Mouse (Mus musculus) small intestine, adult 2 months (tissue): ENCODE data around the gene Arhgef1. TPM values are rescaled to one million over a fixed set of nuclear protein-coding genes. Genes with fewer than 3 reads are reported as not detected.

Experiments used
- H3K27ac ChIP-seq: fragments of 200-500 bp; 2 replicates; pipeline ENCODE4 v1.5.1; 2012; ENCODE audit warnings: low read depth, low read length, control low read depth, inconsistent platforms; ENCODE audit not compliant: insufficient read depth
- H3K27me3 ChIP-seq: fragments of 200-500 bp; 2 replicates; pipeline ENCODE4 v1.6.1; 2012; ENCODE audit warnings: mild to moderate bottlenecking, moderate library complexity, low read length, inconsistent platforms; ENCODE audit not compliant: control insufficient read depth, insufficient read depth
- H3K36me3 ChIP-seq: fragments of 200-500 bp; 2 replicates; pipeline ENCODE4 v1.6.1; 2012; ENCODE audit warnings: mild to moderate bottlenecking, low read length, control low read depth, inconsistent platforms; ENCODE audit not compliant: control insufficient read depth, insufficient read depth
- H3K4me1 ChIP-seq: fragments of 200-500 bp; 2 replicates; pipeline ENCODE4 v1.6.1; 2012; ENCODE audit warnings: low read length, inconsistent platforms, mixed read lengths; ENCODE audit not compliant: control insufficient read depth, insufficient read depth, insufficient read length
- H3K4me3 ChIP-seq: fragments of 200-500 bp; 2 replicates; pipeline ENCODE4 v1.5.1; 2012; ENCODE audit warnings: low read depth, mild to moderate bottlenecking, control low read depth, inconsistent platforms, low read length, moderate library complexity
- CTCF ChIP-seq: fragments of 200-500 bp; IDR thresholded peaks from 2 replicates; pipeline ENCODE4 v1.5.1; 2012; ENCODE audit warnings: low read depth, mild to moderate bottlenecking, control low read depth, inconsistent platforms, low read length, moderate library complexity, mixed read lengths; ENCODE audit not compliant: insufficient replicate concordance, insufficient read length; ENCODE audit errors: extremely low read depth
- POLR2A ChIP-seq: fragments of 200-500 bp; IDR thresholded peaks from 2 replicates; pipeline ENCODE4 v1.6.1; 2012; ENCODE audit warnings: low read depth, mild to moderate bottlenecking, control low read depth, inconsistent platforms, low read length, moderate library complexity
- WGBS: fragments of 180-500 bp; shearing (Covaris S2); methylation state at CpG from one replicate; pipeline ENCODE4 v1.1.7; 2018; 5-methylcytosine and 5-hydroxymethylcytosine counted together
- polyA plus RNA-seq: library from polyadenylated mRNA; depleted of rRNA; stranded (reverse); fragments of >200 nt; gene quantifications from 2 replicates; pipeline ENCODE4 v1.2.3, GENCODE M21; 2012

Gene Arhgef1
- polyA plus RNA-seq, 1 experiment: 209 TPM

- WGBS: under 1% methylated on average over 57 of the region's 57 CpGs
- Histone ChIP-seq H3K27me3 (no peaks in the 10 kb centered on the region), H3K27ac (peak within 1 kb of the TSS; percentile 93), H3K4me3 (peak within 1 kb of the TSS; percentile 83), H3K36me3 (peaks cover 33% of the 10 kb centered on the region), H3K4me1 (peaks cover 2% of the 10 kb centered on the region; the same call in 1 of the 2 replicates)
- TF ChIP-seq CTCF: peak; percentile 72
- TF ChIP-seq POLR2A: peak; percentile 91
Observed at GRCm38 (mm10) chr7:24883896-24884692, 18.6 kb upstream of the Arhgef1 start, which contains the start of gene Rps19. Gene Rps19, plus strand, starts transcription at chr7:24884371.

GRCm38 (mm10) chr7:24884693-24885291 lies 17.9 kb upstream of the Arhgef1 start:
- Histone ChIP-seq H3K4me3 (peak overlapping the region; percentile 83), H3K27me3 (no peaks in the 10 kb centered on the region), H3K4me1 (peaks cover 2% of the 10 kb centered on the region; the same call in 1 of the 2 replicates), H3K27ac (peak overlapping the region; percentile 42), H3K36me3 (peaks cover 39% of the 10 kb centered on the region)
- TF ChIP-seq CTCF (no peak), POLR2A (no peak)
- under 1% methylated on average over 45 of the region's 47 CpGs for WGBS

- H3K4me3 ChIP-seq: peak overlapping the region; percentile 83
- H3K4me1 ChIP-seq: peaks cover 2% of the 10 kb centered on the region; the same call in 1 of the 2 replicates
- no peak overlapping the region for H3K27ac ChIP-seq
- 6% methylated on average over 12 of the region's 12 CpGs for WGBS
- no peaks in the 10 kb centered on the region for H3K27me3 ChIP-seq
- H3K36me3 ChIP-seq: peaks cover 43% of the 10 kb centered on the region
- no peak for TF ChIP-seq POLR2A
- no peak for TF ChIP-seq CTCF
Observed at GRCm38 (mm10) chr7:24885468-24886307, 17.0 kb upstream of the Arhgef1 start.

- peaks cover 2% of the 10 kb centered on the region; the same call in 1 of the 2 replicates for H3K4me1 ChIP-seq
- WGBS: 19% methylated on average over 4 of the region's 4 CpGs
- peaks cover 43% of the 10 kb centered on the region for H3K36me3 ChIP-seq
- no peak overlapping the region for H3K27ac ChIP-seq
- peak overlapping the region; percentile 45 for H3K4me3 ChIP-seq
- H3K27me3 ChIP-seq: no peaks in the 10 kb centered on the region
- TF ChIP-seq CTCF (no peak), POLR2A (no peak)
Observed at GRCm38 (mm10) chr7:24886308-24886633, 16.4 kb upstream of the Arhgef1 start.

- no peak overlapping the region for H3K4me3 ChIP-seq
- H3K27me3 ChIP-seq: no peaks in the 10 kb centered on the region
- H3K4me1 ChIP-seq: peaks cover 2% of the 10 kb centered on the region; the same call in 1 of the 2 replicates
- WGBS: 47% methylated on average over 4 of the region's 4 CpGs
- H3K27ac ChIP-seq: no peak overlapping the region
- H3K36me3 ChIP-seq: peaks cover 43% of the 10 kb centered on the region
- no peak for TF ChIP-seq CTCF
- no peak for TF ChIP-seq POLR2A
Observed at GRCm38 (mm10) chr7:24887096-24887495, 15.6 kb upstream of the Arhgef1 start.

- Histone ChIP-seq H3K4me1 (peaks cover 2% of the 10 kb centered on the region; the same call in 1 of the 2 replicates), H3K27ac (no peak overlapping the region), H3K36me3 (peaks cover 43% of the 10 kb centered on the region), H3K27me3 (no peaks in the 10 kb centered on the region), H3K4me3 (no peak overlapping the region)
- 71% methylated on average over 6 of the region's 6 CpGs for WGBS
- no peak for TF ChIP-seq POLR2A
- TF ChIP-seq CTCF: no peak
Observed at GRCm38 (mm10) chr7:24889431-24890220, 13.1 kb upstream of the Arhgef1 start.
